Mouse (Mus musculus) left cerebral cortex, postnatal 4 days (tissue): ENCODE data around the gene Khsrp. TPM values are rescaled to one million over a fixed set of nuclear protein-coding genes. Genes with fewer than 3 reads are reported as not detected.

ENCODE experiments used
- DNase-seq: peaks from one replicate; pipeline ENCODE4 v3.0.0-alpha.2; 2022
- intact Hi-C: fragments of 180-260 bp; cut with DNase I; formaldehyde crosslinking; loops from one replicate; pipeline ENCODE4 v1.15.1; 2025
- total RNA-seq, 2 experiments: library from RNA; stranded (reverse); gene quantifications; 2 replicates each; pipeline ENCODE4 v1.2.3; 2021

The Khsrp gene
- total RNA-seq, 2 experiments from 2014 or later, result 140 to 144 TPM

DNA sequence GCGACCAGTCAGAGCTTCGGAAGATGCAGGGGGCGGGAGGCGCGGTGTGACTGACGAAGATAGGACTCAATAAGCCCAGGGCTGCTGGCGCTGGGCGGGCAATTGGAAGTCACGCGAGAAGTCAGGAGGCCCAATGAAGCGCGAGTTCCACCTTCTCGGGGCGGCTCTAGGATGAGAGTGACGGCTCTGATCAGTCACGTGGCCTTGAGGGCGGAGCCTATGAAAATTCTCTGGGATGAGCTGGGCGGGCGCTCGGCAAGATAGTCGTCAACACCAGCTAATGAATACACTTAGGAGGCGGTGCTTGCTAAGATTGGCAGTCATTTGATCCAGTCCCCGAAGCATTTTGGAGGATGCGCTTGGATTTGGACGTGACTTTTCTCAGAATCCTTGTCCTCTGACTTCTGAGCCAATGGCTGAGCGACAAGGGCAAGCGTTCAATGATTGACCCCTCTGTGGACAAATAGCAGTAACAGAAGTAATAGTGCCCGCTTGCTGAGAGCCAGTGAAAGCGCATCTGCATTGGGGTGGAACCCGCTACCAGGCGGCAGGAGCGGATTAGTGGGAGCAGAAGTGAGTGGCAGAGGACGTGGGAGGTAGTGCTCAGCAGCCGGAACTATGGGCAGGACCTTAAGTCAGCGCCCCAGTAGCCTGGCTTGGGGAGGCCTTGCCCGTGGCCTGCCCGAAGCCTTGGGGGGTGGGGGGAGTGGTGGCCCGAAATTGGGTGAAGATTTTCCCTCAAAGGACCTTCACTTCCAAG, 519 bp upstream of the Khsrp start:
- intact Hi-C loops, result no loop called here
- peak; percentile 93 for DNase-seq

- intact Hi-C loops, result no loop called here
- DNase-seq, result no peak
These were observed 1.6 kb downstream of the Khsrp start for GRCm38 (mm10) chr17:57029691-57030090.

GRCm38 (mm10) chr17:57027471-57027870, 3.9 kb downstream of the Khsrp start:
- no peak for DNase-seq
- intact Hi-C loops, result no loop called here

DNA sequence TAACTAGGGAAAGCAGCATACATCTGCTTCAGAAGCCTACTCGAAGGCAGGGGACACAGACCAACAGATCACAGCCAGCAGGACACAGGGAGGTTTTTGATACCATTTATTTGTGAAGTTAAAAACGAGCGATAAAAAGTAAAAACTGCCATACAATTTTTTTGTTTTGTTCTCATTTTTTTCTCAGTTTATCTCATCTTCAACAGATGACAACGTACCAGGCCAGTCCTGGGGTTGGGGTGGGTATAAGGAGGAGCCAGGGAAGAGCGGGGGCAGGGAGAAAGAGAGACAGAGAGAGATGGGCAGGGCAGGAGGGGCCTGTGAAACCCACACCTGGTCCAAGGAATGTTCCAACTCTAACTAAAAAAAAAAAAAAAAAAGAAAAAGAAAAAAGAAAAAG, 10.4 kb downstream of the Khsrp start:
- intact Hi-C loops, result no loop called here
- DNase-seq, result no peak

DNA sequence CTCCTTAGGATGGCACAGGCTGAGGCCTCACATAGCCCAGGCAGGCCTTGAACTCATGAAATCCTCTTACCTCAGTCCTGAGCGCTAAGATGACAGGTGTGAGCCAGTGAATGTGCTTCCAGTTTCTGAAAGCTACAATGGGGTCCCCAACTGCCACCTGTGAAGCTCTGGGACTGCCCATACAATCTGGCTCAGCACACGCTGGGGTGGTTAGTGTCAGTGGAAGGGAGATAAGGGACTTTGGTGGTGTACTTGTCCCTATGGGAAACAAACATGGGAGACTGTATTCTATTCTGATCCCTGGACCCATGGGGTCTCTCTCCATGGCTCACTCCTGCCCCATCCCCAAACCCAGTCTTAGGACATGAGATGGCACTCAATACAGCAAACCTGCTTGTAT, 11.6 kb downstream of the Khsrp start:
- no peak for DNase-seq
- intact Hi-C loops, result no loop called here

DNA sequence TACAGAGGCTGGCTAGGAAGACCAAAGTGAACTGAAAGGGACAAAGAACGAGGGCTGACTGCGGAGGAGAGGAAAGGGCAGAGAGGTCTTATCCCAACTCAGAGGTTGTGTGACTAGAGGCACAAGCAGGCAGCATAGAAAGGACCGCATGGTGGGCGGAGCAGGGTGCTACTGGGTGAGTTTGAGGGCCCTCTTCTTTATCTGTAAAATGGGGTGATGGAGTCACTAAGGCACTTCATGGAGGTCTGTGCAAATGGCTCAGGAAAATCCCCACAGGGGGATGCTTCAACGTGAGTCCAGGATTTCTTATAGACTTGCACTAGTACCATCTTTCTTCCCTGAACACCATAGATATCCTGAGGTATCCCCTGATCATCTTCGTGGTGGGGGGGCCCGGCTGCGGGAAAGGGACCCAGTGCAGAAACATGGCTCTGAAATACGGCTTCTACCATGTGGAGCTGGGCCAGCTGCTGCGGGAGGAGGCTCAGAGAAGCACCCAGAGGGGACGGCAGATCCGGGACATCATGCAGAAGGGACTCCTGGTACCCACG, 19.0 kb downstream of the Khsrp start:
- DNase-seq, result no peak
- intact Hi-C loops, result no loop called here

DNA sequence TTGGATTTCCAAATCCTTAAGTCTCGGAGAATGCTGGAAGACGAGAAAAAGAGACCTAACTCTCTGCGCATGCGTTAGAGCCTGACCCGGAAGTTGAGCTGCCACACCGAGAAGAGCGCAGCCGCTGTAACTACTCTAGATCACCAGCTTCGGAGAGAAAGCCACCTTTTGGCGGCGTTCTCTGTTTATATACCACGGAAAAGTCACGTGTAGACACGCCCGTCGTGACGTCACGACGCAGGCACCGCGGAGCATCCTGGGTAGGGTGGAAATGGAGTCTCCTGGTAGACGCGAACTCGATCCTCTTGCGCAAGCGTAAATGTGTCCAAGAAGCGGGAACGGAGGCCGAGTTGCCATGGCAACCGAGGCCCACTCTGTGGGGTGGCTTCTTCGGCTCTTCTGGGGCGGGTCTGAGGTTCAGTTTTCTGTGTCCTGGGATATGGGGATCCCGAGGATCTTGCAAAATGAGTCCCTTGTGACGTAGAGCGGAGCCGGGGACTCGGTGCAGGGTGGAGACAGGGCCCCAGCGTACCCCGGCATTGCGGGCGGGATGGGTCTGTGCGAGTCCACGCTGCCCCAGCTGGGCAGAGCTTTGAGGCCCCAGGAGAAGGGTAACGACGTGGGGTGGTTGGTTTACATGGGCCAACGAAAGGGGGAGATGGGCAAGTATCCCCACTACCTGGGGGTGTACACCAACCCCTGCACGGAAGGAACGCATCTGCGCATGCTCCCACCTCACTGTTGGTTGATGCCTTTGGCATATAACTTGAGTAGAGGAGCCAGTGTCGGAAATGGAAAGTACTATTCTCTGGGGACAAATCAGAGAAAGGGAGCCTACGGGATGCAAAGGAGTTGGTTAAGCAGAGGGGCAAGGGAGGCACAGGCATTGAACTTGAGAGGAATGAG, 19.8 kb downstream of the Khsrp start, which contains the start of the genes Gtf2f1 and Gm17949:
TSS of gene Gtf2f1 (minus strand) at position 53 of the 906 bp plus-strand sequence.
TSS of gene Gm17949 (plus strand) at position 234 of the 906 bp plus-strand sequence.
- intact Hi-C loops, result no loop called here
- DNase-seq, result peak; percentile 98

DNA sequence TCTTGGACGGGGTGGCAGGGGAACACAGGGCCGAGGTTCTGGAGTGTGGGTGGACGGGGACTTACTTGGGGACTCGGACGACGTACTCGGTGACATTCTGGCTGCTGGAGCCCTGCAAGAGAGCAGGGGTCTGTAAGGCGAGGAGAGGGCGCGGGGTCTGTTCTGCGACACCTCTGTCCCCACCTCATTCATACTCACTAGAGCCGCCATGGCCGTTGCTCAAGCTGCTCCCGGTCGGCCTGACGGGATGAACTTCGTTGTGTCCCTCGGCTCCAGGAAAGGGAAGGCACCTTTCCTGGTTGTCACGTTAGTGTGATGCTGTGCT, 20.4 kb downstream of the Khsrp start:
- intact Hi-C loops, result no loop called here
- no peak for DNase-seq

DNA sequence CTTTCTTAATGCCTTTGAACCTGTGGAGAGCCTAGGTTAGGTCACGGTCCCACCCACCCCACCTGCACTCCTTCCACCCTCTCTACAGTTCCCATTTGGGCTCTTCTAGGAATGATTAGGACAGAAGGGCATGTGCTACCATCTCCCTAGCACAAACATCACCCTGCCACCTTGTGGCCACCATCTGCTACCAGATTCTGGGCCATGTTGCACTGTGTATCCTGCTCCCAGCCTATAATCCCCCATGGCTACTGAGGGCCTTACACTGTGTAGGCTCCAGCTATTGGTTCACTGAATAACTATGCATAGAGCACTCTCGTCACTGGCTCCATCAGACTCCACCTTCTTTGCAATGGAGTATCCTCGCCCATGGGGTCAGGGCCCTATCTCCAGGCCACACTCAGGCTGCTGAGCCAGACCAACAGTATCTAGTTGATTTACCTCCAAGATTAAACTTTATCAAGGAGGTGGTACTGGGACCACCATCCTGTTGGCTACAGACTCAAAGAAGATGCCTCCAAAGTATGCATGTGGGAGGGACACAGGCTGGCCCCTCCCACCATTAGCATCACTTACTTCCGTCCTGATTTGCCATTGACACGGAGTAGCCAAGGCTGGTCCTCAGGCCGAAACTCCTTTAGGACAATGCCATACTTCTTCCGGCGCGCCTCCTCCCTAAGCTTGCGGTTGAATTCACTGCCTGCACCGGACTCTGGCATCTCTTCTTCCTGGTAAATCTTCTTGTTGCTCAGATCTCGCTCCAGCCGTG, 24.0 kb downstream of the Khsrp start:
- DNase-seq, result no peak

GRCm38 (mm10) chr17:57003994-57004393, 27.3 kb downstream of the Khsrp start:
- DNase-seq, result no peak
- intact Hi-C loops, result no loop called here

More for the DNA sequence above, 24.0 kb downstream of the Khsrp start:
- intact Hi-C loops, result no loop called here

GRCm38 (mm10) chr17:57001228-57001627, 30.1 kb downstream of the Khsrp start:
- intact Hi-C loops, result no loop called here
- no peak for DNase-seq

- DNase-seq, result no peak
- intact Hi-C loops, result no loop called here
These were observed 31.2 kb downstream of the Khsrp start, which contains the start of gene Pspn for GRCm38 (mm10) chr17:56999968-57000609. TSS of gene Pspn (minus strand) at chr17:57000018.

GRCm38 (mm10) chr17:56999414-56999813, 31.9 kb downstream of the Khsrp start:
- DNase-seq, result no peak
- intact Hi-C loops, result no loop called here

DNA sequence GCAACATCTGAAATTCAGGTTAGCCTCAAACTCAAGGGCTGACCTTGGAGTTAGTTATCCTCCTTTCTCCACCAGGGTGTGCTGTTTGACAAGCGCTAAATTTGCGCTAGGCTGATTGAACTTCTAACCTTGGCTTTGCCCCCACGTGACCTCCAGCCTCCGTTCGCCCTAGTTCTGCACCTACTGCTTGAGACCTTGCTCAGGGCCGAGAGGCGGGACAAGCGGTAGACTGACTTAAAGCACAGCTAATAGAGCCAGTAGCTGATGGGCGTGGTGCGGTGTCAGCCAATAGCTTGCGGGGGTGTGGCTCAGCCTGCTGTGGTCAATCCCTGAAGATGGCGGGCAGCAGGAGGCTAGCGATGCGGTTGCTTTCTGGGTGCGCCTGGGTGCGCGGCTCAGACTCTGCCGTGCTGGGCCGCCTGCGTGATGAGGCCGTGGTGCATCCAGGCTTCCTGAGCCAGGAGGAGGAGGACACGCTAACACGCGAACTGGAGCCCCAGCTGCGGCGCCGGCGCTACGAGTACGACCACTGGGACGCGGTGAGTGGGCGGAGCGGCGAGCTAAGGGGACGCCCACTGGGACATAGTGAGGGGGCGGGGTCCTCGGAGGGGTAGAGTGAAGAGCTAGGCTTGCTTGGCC, 34.2 kb downstream of the Khsrp start, which contains the start of gene Alkbh7:
TSS of gene Alkbh7 (plus strand) at position 311 of the 639 bp plus-strand sequence.
- DNase-seq, result peak; percentile 93
- intact Hi-C loops, result no loop called here

DNA sequence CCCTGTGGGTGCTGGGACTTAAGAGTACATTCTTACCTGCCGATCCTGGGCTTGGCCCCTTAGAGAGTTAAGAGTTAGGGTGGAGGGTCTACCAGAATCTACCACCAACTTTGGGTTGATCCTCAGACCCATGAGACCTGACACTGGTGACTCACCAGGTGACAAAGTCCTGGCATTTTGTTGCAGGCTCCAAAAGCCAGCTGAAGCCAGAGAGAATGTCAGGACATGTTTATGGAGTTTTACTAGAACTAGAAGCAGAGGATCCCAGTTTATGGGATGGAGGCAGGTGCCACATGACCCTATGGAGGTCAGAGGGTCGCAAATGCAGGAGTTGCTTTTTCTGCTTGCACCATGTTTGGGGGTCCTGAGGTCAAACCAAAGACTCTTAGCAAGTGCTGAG, 34.8 kb downstream of the Khsrp start:
- intact Hi-C loops, result no loop called here
- DNase-seq, result no peak

GRCm38 (mm10) chr17:56995046-56995445, 36.3 kb downstream of the Khsrp start:
- intact Hi-C loops, result no loop called here
- DNase-seq, result no peak

DNA sequence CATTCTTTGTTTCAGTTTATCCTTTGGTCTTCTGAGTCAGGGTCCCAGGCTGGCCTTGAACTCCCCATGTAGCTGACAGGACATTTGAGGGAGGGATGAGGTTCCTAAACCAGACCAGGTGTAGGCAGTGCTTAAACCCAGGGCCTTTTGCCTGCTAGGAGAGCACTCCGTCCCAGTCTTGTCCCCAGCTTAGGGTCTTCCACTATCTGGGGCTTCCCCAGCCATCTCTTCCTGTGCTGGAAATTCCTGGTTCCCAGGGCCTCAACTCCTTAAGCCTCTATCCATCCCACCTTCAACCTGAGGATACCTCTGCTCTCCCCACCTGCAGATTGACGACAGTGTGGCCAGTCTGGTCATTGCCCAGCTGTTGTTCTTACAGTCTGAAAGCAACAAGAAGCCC, 40.4 kb downstream of the Khsrp start:
- DNase-seq, result no peak
- intact Hi-C loops, result no loop called here

DNA sequence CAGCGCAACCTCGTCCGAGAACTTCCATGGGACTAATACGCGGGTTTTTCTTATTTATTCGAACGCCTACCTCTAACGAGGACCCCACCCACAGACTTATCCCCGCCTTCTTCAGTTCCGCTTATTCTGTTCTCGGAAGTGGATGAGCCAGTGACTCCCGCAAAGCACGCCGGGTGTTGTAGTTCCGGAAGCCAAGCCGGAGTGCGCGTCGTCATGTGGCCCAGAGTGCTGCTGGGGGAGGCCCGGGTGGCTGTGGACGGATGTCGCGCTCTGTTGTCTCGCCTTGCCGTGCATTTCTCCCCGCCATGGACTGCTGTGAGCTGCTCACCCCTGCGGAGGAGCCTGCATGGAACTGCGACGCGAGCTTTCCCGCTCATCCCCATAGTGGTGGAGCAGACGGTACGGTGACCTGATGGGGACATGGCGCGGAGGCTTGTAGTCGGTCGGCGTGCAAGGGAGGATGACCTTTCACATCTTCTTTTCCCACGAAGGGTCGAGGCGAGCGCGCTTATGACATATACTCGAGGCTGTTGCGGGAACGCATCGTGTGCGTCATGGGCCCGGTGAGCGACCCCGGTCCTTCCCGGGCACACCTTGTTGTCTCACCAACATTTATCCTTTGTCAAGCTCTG, 41.1 kb downstream of the Khsrp start, which contains the start of gene Clpp:
TSS of gene Clpp (plus strand) at position 191 of the 632 bp plus-strand sequence.
- intact Hi-C loops, result no loop called here

More for the DNA sequence above, 41.1 kb downstream of the Khsrp start, which contains the start of gene Clpp:
- DNase-seq, result peak; percentile 94
